24 mouse cellular contexts compared by ENCODE assay signal in the genomic region with DNA sequence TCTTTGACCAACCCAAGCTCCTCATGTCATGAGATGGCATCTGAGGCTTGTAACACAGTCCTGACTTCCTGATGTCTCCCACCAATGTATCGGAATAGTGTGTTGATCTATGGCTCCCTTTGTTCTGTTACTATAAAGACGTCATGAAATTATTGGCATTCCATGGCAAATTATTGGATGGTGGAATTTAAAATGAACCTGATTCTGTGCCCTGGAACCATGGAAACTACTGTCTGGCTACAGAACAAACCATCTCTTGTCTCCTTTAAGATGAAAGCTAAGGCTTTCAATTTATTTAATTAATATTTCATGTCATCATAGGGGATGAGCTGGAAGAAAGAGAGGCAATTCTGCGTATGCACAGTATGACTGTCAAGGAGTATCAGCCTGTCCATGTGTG.
"Had no signal": no experiment of that assay in that cellular context is flagged by ENCODE, and none has a peak within 500 bp of the region (broad histone marks: within the 10 kb centered on the region; RNA-seq: fewer than 3 reads in every experiment).

No protein-coding gene starts in this region.

- H3K9ac ChIP-seq: heart, embryonic 13.5 days; heart, embryonic 15.5 days; hindbrain, embryonic 13.5 days; limb, embryonic 12.5 days; liver, embryonic 13.5 days had no signal

- H3K4me3 ChIP-seq: heart, adult 2 months; heart, embryonic 13.5 days; heart, embryonic 15.5 days; hindbrain, embryonic 13.5 days; layer of hippocampus, adult 2 months; left cerebral cortex, adult 2 months; limb, embryonic 10.5 days; limb, embryonic 12.5 days; liver, embryonic 13.5 days had no signal

- H3K4me1 ChIP-seq: heart, embryonic 13.5 days; heart, embryonic 15.5 days; liver, embryonic 13.5 days had no signal

- H3K9me3 ChIP-seq: heart, embryonic 15.5 days; hindbrain, embryonic 13.5 days; limb, embryonic 10.5 days had no signal

- DNase-seq: gastrocnemius, postnatal 14 days; gastrocnemius, postnatal 36 days; heart, adult 11 months; heart, adult 2 months; heart, postnatal 14 days; heart, postnatal 36 days; kidney, adult 18-20 months; kidney, adult 8-10 months; kidney, postnatal 10 days; kidney, postnatal 25 days; kidney, postnatal 4 days; liver; liver, embryonic 13.5 days had no signal

- ATAC-seq: hindbrain, embryonic 16.5 days; intestine, embryonic 16.5 days had no signal

- H3K4me2 ChIP-seq: heart, embryonic 11.5 days; heart, embryonic 13.5 days; heart, embryonic 15.5 days; hindbrain, embryonic 13.5 days; limb, embryonic 12.5 days; liver, embryonic 11.5 days; liver, embryonic 13.5 days had no signal

- H3K36me3 ChIP-seq: heart, embryonic 13.5 days; heart, embryonic 15.5 days; hindbrain, embryonic 13.5 days; limb, embryonic 10.5 days; limb, embryonic 12.5 days; liver, embryonic 13.5 days had no signal

- H3K27ac ChIP-seq: heart, adult 2 months; heart, embryonic 13.5 days; heart, embryonic 15.5 days; hindbrain, embryonic 13.5 days; layer of hippocampus, adult 2 months; left cerebral cortex, adult 2 months; limb, embryonic 10.5 days; limb, embryonic 12.5 days; liver, embryonic 13.5 days had no signal

- H3K27me3 ChIP-seq: heart, embryonic 13.5 days; heart, embryonic 15.5 days; hindbrain, embryonic 13.5 days; limb, embryonic 12.5 days; liver, embryonic 13.5 days had no signal
